Mouse (Mus musculus) gastrocnemius, adult 8-10 months (tissue): ENCODE data around the gene Peak1. TPM values are rescaled to one million over a fixed set of nuclear protein-coding genes. Genes with fewer than 3 reads are reported as not detected.

Experiments used
- DNase-seq, 2 experiments: peaks; one replicate each; pipeline ENCODE4 v3.0.0; 2022; ENCODE audit warnings: low spot score in 2 of 2
- total RNA-seq, 4 experiments: library from RNA; stranded (reverse); gene quantifications; 2 replicates each; pipeline ENCODE4 v1.2.4; 2022

Gene Peak1
- total RNA-seq, 4 experiments from 2014 or later: 12.1 to 14.3 (median 13.2) TPM

GRCm38 (mm10) chr9:56321291-56321690 lies 96.6 kb downstream of the Peak1 start:
- no peak for DNase-seq

GRCm38 (mm10) chr9:56314326-56314725 lies 103.5 kb downstream of the Peak1 start:
- no peak for DNase-seq

- DNase-seq: no peak
Measured at GRCm38 (mm10) chr9:56309079-56309478, 108.8 kb downstream of the Peak1 start.

- no peak for DNase-seq
Measured at GRCm38 (mm10) chr9:56304526-56304925, 113.3 kb downstream of the Peak1 start.

GRCm38 (mm10) chr9:56302921-56303465 lies 114.9 kb downstream of the Peak1 start:
- DNase-seq: no peak

- no peak for DNase-seq
Measured at GRCm38 (mm10) chr9:56290019-56290418, 127.8 kb downstream of the Peak1 start.

GRCm38 (mm10) chr9:56282481-56282880 lies 135.4 kb downstream of the Peak1 start:
- DNase-seq: no peak

- DNase-seq: no peak
Measured at GRCm38 (mm10) chr9:56273576-56273975, 144.3 kb downstream of the Peak1 start.

- DNase-seq: no peak
Measured at GRCm38 (mm10) chr9:56272247-56272598, 145.6 kb downstream of the Peak1 start.

- no peak for DNase-seq
Measured at GRCm38 (mm10) chr9:56271326-56272246, 146.3 kb downstream of the Peak1 start.

- no peak for DNase-seq
Measured at GRCm38 (mm10) chr9:56269101-56269500, 148.8 kb downstream of the Peak1 start.

- no peak for DNase-seq
Measured at GRCm38 (mm10) chr9:56266200-56266815, 151.6 kb downstream of the Peak1 start.

GRCm38 (mm10) chr9:56265460-56266199 lies 152.2 kb downstream of the Peak1 start:
- DNase-seq: no peak

GRCm38 (mm10) chr9:56265022-56265360 lies 152.9 kb downstream of the Peak1 start:
- DNase-seq: no peak

GRCm38 (mm10) chr9:56264308-56265021 lies 153.4 kb downstream of the Peak1 start:
- DNase-seq: peak in 1 of 2 experiments; percentile 13

- no peak for DNase-seq
Measured at GRCm38 (mm10) chr9:56263055-56263454, 154.8 kb downstream of the Peak1 start.

GRCm38 (mm10) chr9:56260495-56261136 lies 157.3 kb downstream of the Peak1 start:
- DNase-seq: no peak

GRCm38 (mm10) chr9:56259790-56260494 lies 157.9 kb downstream of the Peak1 start:
- DNase-seq: peak in 1 of 2 experiments; percentile 11

GRCm38 (mm10) chr9:56258261-56258790 lies 159.5 kb downstream of the Peak1 start:
- no peak for DNase-seq
